Mouse (Mus musculus): Measurements from ENCODE around the gene Slc9a9.

- TF ChIP-seq CTCF (IDR thresholded peaks at IDR 0.05; ENCODE audit: insufficient read depth, low read length) (no peak), POLR2A (IDR thresholded peaks at IDR 0.05; ENCODE audit: borderline replicate concordance, extremely low read depth, low read depth, low read length) (no peak)
Observed at GRCm38 (mm10) chr9:94912071-94912470, 242.4 kb downstream of the Slc9a9 start.
